Mouse (Mus musculus): ENCODE measurements around the gene Fgr. TPM values are rescaled to one million over a fixed set of nuclear protein-coding genes. Genes with fewer than 3 reads are reported as not detected.

Fgr gene
- polyA plus RNA-seq, 1 experiment = 0.01 TPM

DNA sequence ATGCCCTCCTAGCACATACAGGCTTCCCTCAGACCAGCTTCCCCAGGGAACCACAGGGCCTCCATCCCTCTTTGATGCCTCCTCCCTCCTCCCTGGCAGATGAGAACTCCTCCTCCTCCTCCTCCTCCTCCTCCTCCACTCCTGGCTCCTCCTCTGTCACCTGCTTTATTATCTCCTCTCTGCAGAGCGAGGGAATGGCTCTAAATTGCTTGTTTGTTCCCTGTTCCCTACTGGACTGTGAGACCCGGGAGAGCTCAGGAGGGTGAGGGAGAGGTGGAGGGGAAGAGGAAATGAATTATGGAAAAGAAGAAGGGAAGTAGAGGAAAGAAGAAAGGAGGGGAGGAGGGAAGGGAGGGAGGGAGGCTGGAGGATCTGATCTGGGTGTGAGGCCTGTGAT, 18.5 kb upstream of the Fgr start:
- H3K36me3 ChIP-seq (ENCODE audit: control insufficient read depth) = no peaks in the 10 kb centered on the region
- H3K27me3 ChIP-seq (ENCODE audit: control insufficient read depth) = no peaks in the 10 kb centered on the region; the same call in 1 of the 2 replicates
- no peaks in the 10 kb centered on the region for H3K9me3 ChIP-seq (ENCODE audit: control insufficient read depth, low read length)
- no peak overlapping the region for H3K4me3 ChIP-seq (replicated peaks)
- TF ChIP-seq GATA1 (IDR thresholded peaks at IDR 0.05; ENCODE audit: low read length) (no peak), TAL1 (IDR thresholded peaks at IDR 0.05; ENCODE audit: low read length) (no peak)
- H3K4me1 ChIP-seq (ENCODE audit: control insufficient read depth) = no peaks in the 10 kb centered on the region; the same call in 1 of the 2 replicates

GRCm38 (mm10) chr4:132958741-132959678, 14.9 kb upstream of the Fgr start:
- H3K27me3 ChIP-seq (ENCODE audit: control insufficient read depth) = no peaks in the 10 kb centered on the region; the same call in 1 of the 2 replicates
- H3K4me1 ChIP-seq (ENCODE audit: control insufficient read depth) = no peaks in the 10 kb centered on the region; the same call in 1 of the 2 replicates
- H3K4me3 ChIP-seq (replicated peaks) = no peak overlapping the region
- H3K36me3 ChIP-seq (ENCODE audit: control insufficient read depth) = no peaks in the 10 kb centered on the region
- H3K9me3 ChIP-seq (ENCODE audit: control insufficient read depth, low read length) = no peaks in the 10 kb centered on the region
- TF ChIP-seq GATA1 (IDR thresholded peaks at IDR 0.05; ENCODE audit: low read length) (no peak), TAL1 (IDR thresholded peaks at IDR 0.05; ENCODE audit: low read length) (no peak)

- Histone ChIP-seq H3K27me3 (ENCODE audit: control insufficient read depth) (peaks cover 2% of the 10 kb centered on the region; the same call in 1 of the 2 replicates), H3K9me3 (ENCODE audit: control insufficient read depth, low read length) (no peaks in the 10 kb centered on the region)
Measured at GRCm38 (mm10) chr4:132959679-132960045, 14.2 kb upstream of the Fgr start.

GRCm38 (mm10) chr4:132960313-132960712, 13.6 kb upstream of the Fgr start:
- H3K36me3 ChIP-seq (ENCODE audit: control insufficient read depth) = no peaks in the 10 kb centered on the region
- H3K4me1 ChIP-seq (ENCODE audit: control insufficient read depth) = no peaks in the 10 kb centered on the region; the same call in 1 of the 2 replicates
- no peak overlapping the region for H3K4me3 ChIP-seq (replicated peaks)
- no peak for TF ChIP-seq GATA1 (IDR thresholded peaks at IDR 0.05; ENCODE audit: low read length)
- no peak for TF ChIP-seq TAL1 (IDR thresholded peaks at IDR 0.05; ENCODE audit: low read length)
- H3K9me3 ChIP-seq (ENCODE audit: control insufficient read depth, low read length) = no peaks in the 10 kb centered on the region
- peaks cover 3% of the 10 kb centered on the region; the same call in 1 of the 2 replicates for H3K27me3 ChIP-seq (ENCODE audit: control insufficient read depth)

More at GRCm38 (mm10) chr4:132959679-132960045, 14.2 kb upstream of the Fgr start:
- no peak for TF ChIP-seq TAL1 (IDR thresholded peaks at IDR 0.05; ENCODE audit: low read length)
- TF ChIP-seq GATA1 (IDR thresholded peaks at IDR 0.05; ENCODE audit: low read length) = no peak
- Histone ChIP-seq H3K4me1 (ENCODE audit: control insufficient read depth) (no peaks in the 10 kb centered on the region; the same call in 1 of the 2 replicates), H3K4me3 (replicated peaks) (no peak overlapping the region), H3K36me3 (ENCODE audit: control insufficient read depth) (no peaks in the 10 kb centered on the region)

DNA sequence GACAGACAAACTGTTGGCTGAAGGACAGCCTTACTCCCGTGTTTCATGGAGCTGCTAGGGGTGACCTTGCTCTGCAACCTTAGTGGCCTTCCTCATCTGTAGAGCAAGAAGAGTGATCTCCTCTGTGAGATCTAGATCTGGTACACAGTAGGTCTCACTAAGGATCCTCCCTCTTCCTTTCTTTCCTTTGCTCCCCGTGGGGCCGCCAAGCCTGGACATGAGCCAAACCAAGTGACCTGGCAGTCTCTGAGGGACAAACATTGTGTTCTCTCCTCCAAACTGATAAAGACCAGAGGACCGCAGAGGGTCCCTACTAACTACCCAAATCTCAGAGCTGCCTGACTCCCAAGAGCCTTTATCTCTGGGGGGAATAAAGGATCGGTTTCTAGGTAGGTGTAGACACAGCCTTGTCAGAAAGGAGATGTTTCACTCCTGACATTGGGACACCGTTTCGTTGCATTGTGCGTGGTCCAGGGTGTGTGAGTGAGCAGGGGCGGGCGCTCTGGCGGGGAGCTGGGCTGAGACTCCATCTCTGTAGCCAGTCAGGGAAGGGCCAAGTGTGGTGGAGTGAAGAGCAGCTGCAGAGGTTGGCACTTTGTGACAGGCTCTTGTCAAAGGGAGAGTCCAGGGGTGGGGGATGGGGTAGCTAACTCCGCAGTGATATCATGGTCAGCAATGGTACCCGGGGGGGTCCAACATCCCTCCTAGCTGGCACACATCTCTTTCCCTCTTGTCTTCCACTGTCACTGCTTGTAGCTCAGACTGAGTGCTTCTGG, 12.8 kb upstream of the Fgr start:
- Histone ChIP-seq H3K4me1 (ENCODE audit: control insufficient read depth) (no peaks in the 10 kb centered on the region; the same call in 1 of the 2 replicates), H3K27me3 (ENCODE audit: control insufficient read depth) (peaks cover 3% of the 10 kb centered on the region; the same call in 1 of the 2 replicates), H3K9me3 (ENCODE audit: control insufficient read depth, low read length) (no peaks in the 10 kb centered on the region), H3K4me3 (replicated peaks) (no peak overlapping the region), H3K36me3 (ENCODE audit: control insufficient read depth) (no peaks in the 10 kb centered on the region)
- TF ChIP-seq GATA1 (IDR thresholded peaks at IDR 0.05; ENCODE audit: low read length) (no peak), TAL1 (IDR thresholded peaks at IDR 0.05; ENCODE audit: low read length) (no peak)

DNA sequence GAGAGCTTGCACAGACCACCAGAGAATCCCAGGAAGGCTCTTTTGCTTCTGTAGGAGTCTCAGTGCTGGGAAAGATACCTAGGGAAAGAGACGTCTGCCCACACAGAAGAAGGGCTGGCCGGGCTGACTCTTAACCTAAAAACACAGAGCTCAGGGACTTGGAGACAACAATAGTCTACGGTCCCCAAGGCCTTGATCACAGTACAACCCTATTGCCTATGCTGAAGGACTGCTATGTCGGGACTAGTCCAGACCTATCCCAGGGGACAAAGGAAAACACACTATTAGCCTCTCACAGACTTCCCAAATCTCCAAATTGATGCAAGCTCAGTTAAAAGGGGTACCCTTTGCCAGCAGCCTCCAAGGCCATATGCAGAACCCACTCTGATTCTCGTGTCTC, 12.0 kb upstream of the Fgr start:
- Histone ChIP-seq H3K9me3 (ENCODE audit: control insufficient read depth, low read length) (no peaks in the 10 kb centered on the region), H3K36me3 (ENCODE audit: control insufficient read depth) (no peaks in the 10 kb centered on the region), H3K4me3 (replicated peaks) (no peak overlapping the region), H3K27me3 (ENCODE audit: control insufficient read depth) (peaks cover 3% of the 10 kb centered on the region; the same call in 1 of the 2 replicates), H3K4me1 (ENCODE audit: control insufficient read depth) (no peaks in the 10 kb centered on the region; the same call in 1 of the 2 replicates)
- TF ChIP-seq GATA1 (IDR thresholded peaks at IDR 0.05; ENCODE audit: low read length) (no peak), TAL1 (IDR thresholded peaks at IDR 0.05; ENCODE audit: low read length) (no peak)

DNA sequence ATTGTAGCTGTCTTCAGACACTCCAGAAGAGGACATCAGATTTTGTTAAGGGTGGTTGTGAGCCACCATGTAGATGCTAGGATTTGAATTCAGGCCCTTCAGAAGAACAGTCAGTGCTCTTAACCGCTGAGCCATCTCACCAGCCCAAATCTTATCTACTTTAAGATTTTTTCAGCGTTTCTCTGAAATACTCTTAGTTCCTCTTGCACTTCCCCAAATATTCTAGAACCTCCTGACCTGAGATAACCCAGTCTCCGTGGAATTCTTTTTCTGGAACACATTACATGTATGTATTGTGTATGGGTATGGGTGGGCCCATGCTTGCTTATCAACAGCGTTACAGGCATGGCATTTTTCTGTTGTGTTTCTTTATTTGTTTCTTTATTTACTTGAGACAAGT, 11.3 kb upstream of the Fgr start:
- TF ChIP-seq TAL1 (IDR thresholded peaks at IDR 0.05; ENCODE audit: low read length) = no peak
- H3K36me3 ChIP-seq (ENCODE audit: control insufficient read depth) = no peaks in the 10 kb centered on the region
- peaks cover 3% of the 10 kb centered on the region; the same call in 1 of the 2 replicates for H3K27me3 ChIP-seq (ENCODE audit: control insufficient read depth)
- H3K4me3 ChIP-seq (replicated peaks) = no peak overlapping the region
- H3K9me3 ChIP-seq (ENCODE audit: control insufficient read depth, low read length) = no peaks in the 10 kb centered on the region
- no peaks in the 10 kb centered on the region; the same call in 1 of the 2 replicates for H3K4me1 ChIP-seq (ENCODE audit: control insufficient read depth)

DNA sequence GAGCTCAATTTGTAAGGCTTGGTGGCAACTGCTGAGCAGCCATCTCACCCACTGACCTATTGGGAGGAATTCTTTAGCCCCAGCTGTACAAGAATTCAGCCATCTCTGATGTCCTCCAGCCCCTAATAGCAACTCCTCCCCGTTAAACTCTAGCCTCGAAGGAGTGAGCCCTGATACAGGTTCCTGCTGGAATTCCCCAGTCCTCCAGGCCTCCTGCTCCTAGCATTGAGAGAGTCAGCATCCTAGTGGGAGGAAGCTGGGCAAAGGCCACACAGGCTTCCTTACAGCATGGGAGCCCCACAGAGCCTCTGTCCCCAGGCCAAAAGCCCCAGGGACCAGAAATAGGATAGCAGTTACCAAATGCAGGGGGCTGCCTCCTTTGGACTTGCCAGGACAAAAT, 10.5 kb upstream of the Fgr start:
- Histone ChIP-seq H3K9me3 (ENCODE audit: control insufficient read depth, low read length) (no peaks in the 10 kb centered on the region), H3K27me3 (ENCODE audit: control insufficient read depth) (peaks cover 3% of the 10 kb centered on the region; the same call in 1 of the 2 replicates), H3K36me3 (ENCODE audit: control insufficient read depth) (no peaks in the 10 kb centered on the region), H3K4me1 (ENCODE audit: control insufficient read depth) (no peaks in the 10 kb centered on the region; the same call in 1 of the 2 replicates), H3K4me3 (replicated peaks) (no peak overlapping the region)
- TF ChIP-seq GATA1 (IDR thresholded peaks at IDR 0.05; ENCODE audit: low read length) (no peak), TAL1 (IDR thresholded peaks at IDR 0.05; ENCODE audit: low read length) (no peak)

- H3K4me1 ChIP-seq (ENCODE audit: control insufficient read depth) = no peaks in the 10 kb centered on the region; the same call in 1 of the 2 replicates
- no peaks in the 10 kb centered on the region for H3K36me3 ChIP-seq (ENCODE audit: control insufficient read depth)
- H3K9me3 ChIP-seq (ENCODE audit: control insufficient read depth, low read length) = no peaks in the 10 kb centered on the region
- H3K4me3 ChIP-seq (replicated peaks) = no peak overlapping the region
- TF ChIP-seq TAL1 (IDR thresholded peaks at IDR 0.05; ENCODE audit: low read length) (no peak), GATA1 (IDR thresholded peaks at IDR 0.05; ENCODE audit: low read length) (no peak)
- peaks cover 3% of the 10 kb centered on the region; the same call in 1 of the 2 replicates for H3K27me3 ChIP-seq (ENCODE audit: control insufficient read depth)
Measured at GRCm38 (mm10) chr4:132964064-132964463, 9.8 kb upstream of the Fgr start.

Measured in erythroblast, embryonic 14.5 days (primary cell).